Mouse (Mus musculus) lung, adult 2 months (tissue): ENCODE data around the gene Cmss1.

Source experiments
- CTCF ChIP-seq: fragments of 200-500 bp; IDR thresholded peaks from 2 replicates; pipeline ENCODE4 v1.5.1; 2011; ENCODE audit warnings: mild to moderate bottlenecking, low read length, control low read depth; ENCODE audit not compliant: insufficient read depth
- POLR2A ChIP-seq: fragments of 200-500 bp; IDR thresholded peaks from 2 replicates; pipeline ENCODE4 v1.6.1; 2011; ENCODE audit warnings: low read depth, mild to moderate bottlenecking, control low read depth, low read length, borderline replicate concordance; ENCODE audit errors: extremely low read depth

DNA sequence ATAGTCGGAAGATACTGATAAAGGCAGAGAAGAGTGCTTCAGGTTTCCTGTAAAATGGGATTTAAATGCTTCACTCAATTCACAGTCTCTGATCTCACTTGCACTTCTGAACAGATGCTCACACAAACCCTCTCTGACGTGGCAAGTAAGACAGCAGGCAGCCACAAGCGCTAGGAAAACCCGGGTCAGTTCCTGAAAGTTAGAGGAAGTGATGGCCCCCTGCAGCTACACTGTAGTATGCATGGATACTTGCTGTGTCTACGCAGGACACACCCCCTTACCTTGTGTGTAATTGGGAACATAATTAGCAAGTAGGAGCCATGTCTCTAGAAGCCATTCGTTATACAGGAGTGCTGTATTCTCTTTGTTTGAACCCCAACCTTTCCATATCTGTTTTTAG lies 124.4 kb downstream of the Cmss1 start:
- TF ChIP-seq POLR2A (no peak), CTCF (no peak)
